Mouse (Mus musculus): ENCODE measurements around the gene Fam83c. TPM values are rescaled to one million over a fixed set of nuclear protein-coding genes. Genes with fewer than 3 reads are reported as not detected.
A peak's percentile ranks its signal among the peaks of the same experiment; 100 is the strongest.
"Not testable (repeated sequence)": the region's sequence is repeated elsewhere in the genome, so short reads cannot be mapped to it uniquely, and the experiment has no call there.

Gene Fam83c
- polyA plus RNA-seq, 1 experiment from 2014 or later = 0.61 TPM

DNA sequence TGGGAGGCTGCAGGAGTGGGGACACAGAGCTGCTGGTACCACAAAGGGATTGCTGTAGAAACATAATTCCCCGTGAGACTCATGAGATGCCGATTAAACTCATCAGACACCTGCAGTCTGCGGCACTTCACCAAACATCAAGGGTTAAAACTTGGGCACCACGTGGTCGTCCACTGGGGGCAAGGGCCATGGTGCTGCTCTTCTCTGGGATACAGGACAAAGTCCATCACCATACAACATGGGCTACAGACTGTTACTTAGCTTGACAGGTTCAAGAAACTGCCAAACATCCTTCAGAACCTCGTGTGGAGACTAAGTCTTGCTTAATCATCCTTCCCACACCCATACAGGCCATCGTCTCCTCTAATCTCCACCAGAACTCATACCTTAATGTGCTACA lies 25.4 kb upstream of the Fam83c start:
- Histone ChIP-seq H3K27me3 (no peaks in the 10 kb centered on the region), H3K4me1 (peaks cover 16% of the 10 kb centered on the region), H3K9me3 (no peaks in the 10 kb centered on the region), H3K27ac (replicated peaks) (no peak overlapping the region), H3K4me3 (no peak overlapping the region), H3K36me3 (no peaks in the 10 kb centered on the region), H3K4me2 (replicated peaks) (no peak overlapping the region), H3K9ac (replicated peaks) (no peak overlapping the region)
- ATAC-seq (replicated peaks) = no peak
- 86% methylated on average over 7 of the region's 7 CpGs for WGBS

DNA sequence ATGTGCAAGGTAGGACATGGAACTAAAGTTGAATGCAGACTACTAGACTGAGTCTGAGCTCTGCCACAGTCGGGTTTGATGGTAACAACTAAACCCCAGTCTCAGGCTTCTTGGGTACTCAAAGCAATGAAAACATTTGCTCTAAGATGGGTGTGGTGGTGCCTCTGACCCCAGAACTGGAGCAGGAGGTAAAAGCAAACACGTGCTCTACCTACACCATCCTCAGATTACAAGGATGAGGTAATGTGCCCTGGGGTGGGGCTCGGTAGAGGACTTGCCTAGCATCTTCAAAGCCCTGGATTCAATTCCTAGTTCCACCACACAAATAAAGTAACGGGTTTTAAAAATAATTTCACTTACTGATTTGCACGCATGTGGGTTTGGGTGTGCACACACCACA lies 17.9 kb upstream of the Fam83c start:
- H3K9ac ChIP-seq (replicated peaks) = no peak overlapping the region
- no peaks in the 10 kb centered on the region for H3K9me3 ChIP-seq
- H3K36me3 ChIP-seq = peaks cover 21% of the 10 kb centered on the region
- no peaks in the 10 kb centered on the region for H3K4me1 ChIP-seq
- ATAC-seq (replicated peaks) = no peak
- no peak overlapping the region for H3K4me2 ChIP-seq (replicated peaks)
- H3K4me3 ChIP-seq = no peak overlapping the region
- 91% methylated on average over 5 of the region's 5 CpGs for WGBS
- no peak overlapping the region for H3K27ac ChIP-seq (replicated peaks)
- H3K27me3 ChIP-seq = no peaks in the 10 kb centered on the region

DNA sequence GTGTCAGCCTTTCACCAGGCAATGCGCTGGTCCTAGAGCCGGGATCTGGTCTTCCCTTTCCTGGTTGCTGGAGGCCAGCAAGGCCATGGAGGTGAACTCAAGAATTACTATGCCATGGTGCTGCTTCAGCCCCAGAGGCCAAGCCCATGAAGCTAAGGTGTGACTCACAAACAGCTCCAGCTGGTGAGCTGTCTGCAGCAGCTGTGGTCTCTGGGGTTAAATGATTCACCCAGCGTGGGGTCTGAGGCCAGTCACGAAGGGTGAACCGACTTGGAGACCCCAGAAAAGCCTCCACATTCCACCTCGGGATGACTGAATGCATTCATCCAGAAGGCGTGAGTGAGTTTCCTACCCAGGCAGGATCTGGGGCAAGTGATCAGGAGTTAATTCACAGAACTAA lies 15.5 kb upstream of the Fam83c start:
- Histone ChIP-seq H3K9me3 (no peaks in the 10 kb centered on the region), H3K4me2 (replicated peaks) (no peak overlapping the region), H3K27me3 (no peaks in the 10 kb centered on the region), H3K4me3 (no peak overlapping the region), H3K27ac (replicated peaks) (no peak overlapping the region), H3K36me3 (peaks cover 36% of the 10 kb centered on the region), H3K4me1 (no peaks in the 10 kb centered on the region), H3K9ac (replicated peaks) (no peak overlapping the region)
- 84% methylated on average over 7 of the region's 7 CpGs for WGBS
- ATAC-seq (replicated peaks) = no peak

DNA sequence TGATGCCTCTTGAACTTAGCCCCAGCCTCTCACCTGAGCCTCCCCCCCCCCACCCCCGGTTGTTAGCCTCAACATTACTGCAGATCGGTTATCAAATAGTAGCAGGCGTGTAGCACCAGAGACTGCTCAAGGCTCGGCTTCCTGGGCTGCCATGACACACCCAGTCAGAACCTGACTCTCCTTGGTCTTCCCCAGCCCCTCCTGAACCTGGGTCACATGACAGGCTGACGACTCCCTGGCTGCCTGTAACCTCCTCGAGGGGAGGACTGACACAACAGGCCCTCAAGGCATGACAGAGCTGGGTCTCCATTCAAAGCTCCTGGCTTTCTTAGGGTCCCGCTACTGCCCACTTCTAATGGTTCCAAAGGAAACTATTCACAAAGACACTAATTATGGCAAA lies 14.8 kb upstream of the Fam83c start:
- peaks cover 36% of the 10 kb centered on the region for H3K36me3 ChIP-seq
- H3K27ac ChIP-seq (replicated peaks) = no peak overlapping the region
- no peak overlapping the region for H3K4me2 ChIP-seq (replicated peaks)
- no peaks in the 10 kb centered on the region for H3K27me3 ChIP-seq
- no peaks in the 10 kb centered on the region for H3K4me1 ChIP-seq
- no peak overlapping the region for H3K9ac ChIP-seq (replicated peaks)
- no peak overlapping the region for H3K4me3 ChIP-seq
- no peak for ATAC-seq (replicated peaks)
- no peaks in the 10 kb centered on the region for H3K9me3 ChIP-seq
- 68% methylated on average over 7 of the region's 7 CpGs for WGBS

DNA sequence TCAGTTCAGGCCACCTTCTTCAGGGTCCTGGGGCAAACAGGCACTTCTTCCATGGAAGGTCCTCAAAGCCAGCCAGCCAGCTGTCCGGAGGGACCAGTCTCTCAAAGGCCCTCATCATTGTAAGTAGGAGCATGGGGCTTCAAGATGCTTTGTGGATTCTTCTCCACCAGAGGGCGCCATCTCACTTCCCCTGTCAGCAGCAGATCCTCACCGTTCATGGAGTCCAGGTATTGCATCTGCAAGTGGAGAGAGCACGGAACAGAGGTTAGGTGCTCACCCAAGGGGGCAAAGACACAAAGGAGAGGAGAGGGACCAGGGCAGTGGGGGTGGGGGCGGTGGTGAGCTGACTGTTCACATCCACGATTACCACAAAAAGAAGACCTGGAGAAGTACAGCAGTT lies 13.6 kb upstream of the Fam83c start:
- Histone ChIP-seq H3K36me3 (peaks cover 36% of the 10 kb centered on the region), H3K4me2 (replicated peaks) (no peak overlapping the region), H3K9me3 (no peaks in the 10 kb centered on the region), H3K9ac (replicated peaks) (no peak overlapping the region), H3K4me3 (no peak overlapping the region), H3K4me1 (no peaks in the 10 kb centered on the region), H3K27ac (replicated peaks) (no peak overlapping the region), H3K27me3 (no peaks in the 10 kb centered on the region)
- 23% methylated on average over 6 of the region's 6 CpGs for WGBS
- ATAC-seq (replicated peaks) = peak; percentile 43; the same call in 1 of the 2 replicates

DNA sequence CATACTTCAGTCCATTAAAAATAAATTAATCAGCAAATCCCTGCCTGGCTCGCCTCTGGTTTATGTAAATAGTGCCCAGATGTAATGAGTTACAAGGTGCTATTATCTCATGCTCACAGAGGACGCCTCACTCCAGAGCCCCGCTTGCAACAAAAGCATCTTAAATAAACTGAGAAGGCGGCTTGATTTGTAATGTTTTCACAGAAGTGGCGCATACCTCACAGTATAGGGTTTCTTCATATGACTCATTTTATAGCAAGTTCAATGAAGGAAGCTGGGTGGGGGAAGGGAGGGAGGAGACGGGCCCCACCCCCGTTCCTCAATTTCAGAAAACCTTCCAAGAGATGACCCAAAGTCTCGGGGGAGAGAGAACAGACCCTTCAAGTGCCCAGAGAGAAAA lies 12.3 kb upstream of the Fam83c start:
- H3K4me1 ChIP-seq = no peaks in the 10 kb centered on the region
- no peak overlapping the region for H3K9ac ChIP-seq (replicated peaks)
- no peak overlapping the region for H3K4me3 ChIP-seq
- no peak overlapping the region for H3K4me2 ChIP-seq (replicated peaks)
- H3K27me3 ChIP-seq = no peaks in the 10 kb centered on the region
- no peaks in the 10 kb centered on the region for H3K9me3 ChIP-seq
- peaks cover 36% of the 10 kb centered on the region for H3K36me3 ChIP-seq
- 87% methylated on average over 8 of the region's 8 CpGs for WGBS
- no peak for ATAC-seq (replicated peaks)
- H3K27ac ChIP-seq (replicated peaks) = no peak overlapping the region

DNA sequence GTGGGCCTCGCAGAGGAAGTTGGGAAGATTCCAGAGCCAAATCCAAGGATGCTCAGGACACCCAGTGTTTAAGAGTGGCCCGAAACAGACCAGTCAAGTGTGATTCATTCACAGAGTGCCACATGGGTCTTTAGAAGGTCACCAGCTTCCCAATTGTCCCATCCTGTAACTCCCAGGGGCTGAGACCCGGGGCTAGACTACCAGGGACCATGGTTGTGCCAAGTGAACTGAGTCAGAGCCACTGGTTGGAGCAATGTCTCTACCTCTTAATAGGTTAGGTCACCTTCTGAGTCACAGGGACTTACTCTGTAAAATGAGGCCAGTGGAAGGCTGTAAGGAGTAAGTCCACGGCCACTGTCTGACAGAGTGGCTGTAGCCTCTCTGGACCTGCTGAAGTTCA lies 4.3 kb upstream of the Fam83c start:
- Histone ChIP-seq H3K4me2 (replicated peaks) (no peak overlapping the region), H3K4me1 (no peaks in the 10 kb centered on the region), H3K27me3 (no peaks in the 10 kb centered on the region), H3K4me3 (no peak overlapping the region), H3K36me3 (no peaks in the 10 kb centered on the region), H3K9me3 (no peaks in the 10 kb centered on the region), H3K27ac (replicated peaks) (no peak overlapping the region), H3K9ac (replicated peaks) (no peak overlapping the region)
- 91% methylated on average over 4 of the region's 4 CpGs for WGBS
- no peak for ATAC-seq (replicated peaks)

DNA sequence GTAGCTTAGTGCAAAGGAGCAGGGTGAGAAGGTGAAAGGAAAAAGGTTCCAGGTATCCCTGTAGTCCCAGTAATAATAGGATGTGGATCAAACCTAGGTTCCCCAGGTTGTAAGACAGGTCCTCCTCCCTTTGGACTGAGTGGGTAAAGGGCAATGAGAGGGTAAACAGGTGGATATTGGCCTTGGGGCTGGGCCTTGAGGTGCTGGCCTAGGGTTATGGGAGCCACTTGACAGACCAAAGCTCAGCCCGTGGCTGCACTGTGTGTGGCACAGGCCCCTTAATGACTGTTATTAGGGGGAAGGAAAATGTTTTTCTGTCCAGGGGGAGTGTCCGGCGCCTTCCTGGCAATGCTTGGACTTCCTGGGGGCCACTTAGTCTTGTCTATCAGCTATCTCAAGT lies 3.3 kb upstream of the Fam83c start:
- Histone ChIP-seq H3K27ac (replicated peaks) (no peak overlapping the region), H3K4me2 (replicated peaks) (no peak overlapping the region), H3K9ac (replicated peaks) (no peak overlapping the region), H3K36me3 (no peaks in the 10 kb centered on the region), H3K27me3 (no peaks in the 10 kb centered on the region), H3K4me3 (no peak overlapping the region), H3K9me3 (no peaks in the 10 kb centered on the region), H3K4me1 (no peaks in the 10 kb centered on the region)
- ATAC-seq (replicated peaks) = no peak
- WGBS = 72% methylated on average over 3 of the region's 3 CpGs

DNA sequence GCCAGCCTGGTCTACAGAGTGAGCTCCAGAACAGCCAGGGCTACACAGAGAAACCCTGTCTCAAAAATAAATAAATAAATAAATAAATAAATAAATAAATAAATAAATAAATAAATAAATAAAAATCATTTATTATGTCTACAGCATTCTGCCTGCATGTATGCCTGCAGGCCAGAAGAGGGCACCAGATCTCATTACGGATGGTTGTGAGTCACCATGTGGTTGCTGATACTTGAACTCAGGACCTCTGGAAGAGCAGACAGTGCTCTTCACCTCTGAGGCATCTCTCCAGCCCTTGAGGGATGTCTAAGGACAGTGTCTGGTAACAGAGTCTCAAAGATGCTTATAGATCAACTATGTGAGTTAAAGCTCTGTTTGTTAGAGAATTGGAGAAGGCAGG lies 2.6 kb downstream of the Fam83c start:
- H3K9ac ChIP-seq (replicated peaks); H3K9me3 ChIP-seq; H3K27me3 ChIP-seq; ATAC-seq (replicated peaks); H3K4me3 ChIP-seq; H3K4me2 ChIP-seq (replicated peaks); H3K4me1 ChIP-seq; H3K36me3 ChIP-seq; H3K27ac ChIP-seq (replicated peaks): not testable (repeated sequence)
- WGBS = 87% methylated on average over 1 of the region's 1 CpGs

DNA sequence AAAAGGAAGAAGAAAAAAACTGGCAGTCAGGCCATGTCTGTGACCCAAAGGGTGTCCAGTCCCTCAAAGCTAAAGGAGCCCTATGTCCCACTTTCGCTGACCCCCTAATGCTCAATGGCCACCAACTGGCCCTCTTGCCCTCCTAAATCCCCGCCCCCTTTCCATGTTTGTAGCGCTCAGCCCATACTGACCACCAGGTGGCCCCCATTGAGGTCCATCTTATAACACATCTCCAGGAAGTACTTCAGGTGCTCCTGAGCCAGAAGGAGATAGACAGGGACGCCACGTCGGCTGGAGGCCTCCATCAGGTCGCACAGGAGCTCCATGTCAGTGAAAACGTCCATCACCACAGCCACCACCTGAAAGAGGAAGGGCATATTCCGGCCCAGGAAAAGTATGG lies 3.4 kb downstream of the Fam83c start:
- no peaks in the 10 kb centered on the region for H3K36me3 ChIP-seq
- no peak overlapping the region for H3K4me3 ChIP-seq
- H3K4me1 ChIP-seq = peaks cover 12% of the 10 kb centered on the region
- ATAC-seq (replicated peaks) = no peak
- H3K27me3 ChIP-seq = no peaks in the 10 kb centered on the region
- H3K4me2 ChIP-seq (replicated peaks) = no peak overlapping the region
- H3K27ac ChIP-seq (replicated peaks) = no peak overlapping the region
- no peaks in the 10 kb centered on the region for H3K9me3 ChIP-seq
- no peak overlapping the region for H3K9ac ChIP-seq (replicated peaks)
- 61% methylated on average over 9 of the region's 9 CpGs for WGBS

DNA sequence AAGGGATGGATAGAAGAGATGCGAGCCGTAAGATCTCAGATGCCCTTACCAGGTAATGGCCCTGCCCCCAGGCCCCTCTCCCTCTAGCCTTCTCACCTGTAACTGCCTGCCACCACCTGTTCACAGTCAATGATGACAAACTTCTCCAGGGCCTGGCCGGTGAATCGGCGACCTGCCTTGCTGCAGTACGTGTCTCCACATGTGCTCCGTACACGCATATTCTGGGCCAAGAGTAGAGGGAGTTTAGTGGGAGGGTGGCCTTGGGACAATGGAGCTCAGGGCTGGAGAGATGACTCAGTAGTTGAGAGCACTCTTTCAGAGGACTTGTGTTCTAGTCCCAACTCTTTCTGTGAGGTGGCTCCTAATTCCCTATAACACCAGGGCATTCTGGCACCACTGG lies 3.8 kb downstream of the Fam83c start:
- Histone ChIP-seq H3K9ac (replicated peaks) (no peak overlapping the region), H3K9me3 (no peaks in the 10 kb centered on the region), H3K36me3 (no peaks in the 10 kb centered on the region), H3K4me1 (peaks cover 16% of the 10 kb centered on the region), H3K4me2 (replicated peaks) (no peak overlapping the region), H3K27me3 (no peaks in the 10 kb centered on the region), H3K4me3 (no peak overlapping the region), H3K27ac (replicated peaks) (no peak overlapping the region)
- WGBS = 91% methylated on average over 8 of the region's 8 CpGs
- no peak for ATAC-seq (replicated peaks)

DNA sequence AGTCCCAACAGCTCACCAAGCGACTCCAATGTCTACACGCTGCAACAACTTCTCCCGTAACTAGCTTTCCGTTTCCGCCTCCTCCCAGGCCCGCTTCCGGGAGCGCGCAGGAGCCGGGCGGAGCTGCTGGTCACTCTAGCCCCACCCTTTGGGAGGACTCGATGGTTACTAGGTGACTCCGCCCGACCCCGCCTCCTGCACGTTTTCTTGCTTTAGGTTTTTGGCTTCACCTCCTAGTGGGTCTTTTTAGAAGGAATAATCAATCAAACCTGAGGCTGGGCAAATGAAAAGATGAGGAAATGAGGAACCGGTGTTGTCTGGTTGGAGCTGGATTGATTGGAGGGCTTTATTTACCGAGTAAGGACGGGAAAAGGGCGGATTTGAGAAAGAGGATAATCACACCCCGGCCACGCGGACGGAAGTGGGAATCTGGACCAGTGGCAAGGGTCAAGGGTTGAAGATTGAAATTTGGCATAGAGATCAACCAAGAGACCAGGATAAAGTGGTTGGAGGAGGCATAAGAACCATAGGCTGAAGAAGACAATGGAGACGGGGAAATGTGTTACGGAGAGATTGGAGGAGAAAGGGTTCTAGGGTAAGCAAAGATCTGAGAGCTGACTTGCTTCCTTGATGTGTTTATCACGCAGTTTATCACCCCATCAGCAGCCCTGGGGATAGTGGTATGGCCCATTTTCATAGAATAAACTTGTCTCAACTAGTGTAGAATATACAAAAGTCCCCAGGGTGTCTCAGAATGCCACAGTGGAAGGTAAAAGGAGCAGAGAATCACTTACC lies 7.8 kb downstream of the Fam83c start, which contains the start of gene Eif6:
Gene Eif6, minus strand, starts transcription at position 296 of the 795 bp plus-strand sequence.
- ATAC-seq (replicated peaks) = peak; percentile 96
- peak within 1 kb of the TSS; percentile 84 for H3K27ac ChIP-seq (replicated peaks)
- H3K4me1 ChIP-seq = peaks cover 26% of the 10 kb centered on the region
- H3K36me3 ChIP-seq = peaks cover 22% of the 10 kb centered on the region
- WGBS = 2% methylated on average over 27 of the region's 27 CpGs
- no peaks in the 10 kb centered on the region for H3K9me3 ChIP-seq
- no peaks in the 10 kb centered on the region for H3K27me3 ChIP-seq
- peak within 1 kb of the TSS; percentile 90 for H3K4me3 ChIP-seq
- H3K4me2 ChIP-seq (replicated peaks) = peak within 1 kb of the TSS; percentile 89
- peak within 1 kb of the TSS; percentile 72 for H3K9ac ChIP-seq (replicated peaks)
